In the genomic region with DNA sequence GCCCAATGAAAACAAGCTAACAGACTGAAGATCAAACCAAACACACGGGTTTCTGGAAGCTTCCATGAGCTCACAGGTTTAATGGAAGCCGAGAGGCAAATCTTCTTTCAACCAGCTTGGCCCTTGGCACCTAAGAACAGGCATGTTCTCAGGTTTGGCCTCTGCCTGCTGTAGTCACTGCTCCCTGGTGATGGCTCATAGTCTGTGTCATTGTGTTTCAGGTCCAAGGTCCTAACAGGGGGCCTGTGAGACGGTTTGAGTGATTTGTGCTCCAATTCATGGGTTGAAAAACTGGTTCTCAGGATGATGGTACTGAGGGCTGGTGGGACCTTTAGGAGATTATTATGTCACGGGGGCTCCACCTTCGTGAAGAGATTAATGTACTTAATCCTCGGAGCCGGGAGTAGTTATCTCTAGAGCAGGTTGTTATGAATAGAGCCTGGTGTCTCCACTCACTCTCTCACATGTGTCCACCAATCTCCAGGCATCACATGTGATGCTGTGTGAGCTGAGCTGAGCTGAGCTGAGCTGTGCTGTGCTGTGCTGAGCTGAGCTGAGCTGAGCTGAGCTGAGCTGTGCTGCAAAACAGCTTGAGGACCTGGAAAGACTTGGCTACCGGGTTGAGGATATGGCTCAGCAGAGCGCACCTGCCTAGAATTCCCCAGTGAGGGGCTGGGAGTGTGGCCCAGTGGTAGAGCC, we compare ENCODE assay signal across 9 mouse cellular contexts. TPM values are rescaled to one million over a fixed set of nuclear protein-coding genes. Genes with fewer than 3 reads are reported as not detected.
DNase-seq lines count a peak whose midpoint lies in the region; ATAC-seq and TF ChIP-seq lines count a peak whose summit lies in the region.
"Had no signal": no experiment of that assay in that cellular context is flagged by ENCODE, and none has a peak within 500 bp of the region (broad histone marks: within the 10 kb centered on the region; RNA-seq: fewer than 3 reads in every experiment).

No protein-coding gene starts in this region.

- H3K4me3 ChIP-seq in kidney, postnatal 0 days (replicated peaks; ENCODE audit: low read depth, low read length), result no peak overlapping the region
- no peak overlapping the region for H3K4me3 ChIP-seq in cortical plate, adult 2 months (ENCODE audit: insufficient read depth, low read length)
- no peak overlapping the region for H3K4me3 ChIP-seq in liver, embryonic 16.5 days (ENCODE audit: low read depth, low read length)
- H3K4me3 ChIP-seq: midbrain, embryonic 12.5 days had no signal

- no peak for TF ChIP-seq POLR2A in cortical plate, adult 2 months (IDR thresholded peaks at IDR 0.05; ENCODE audit: extremely low read depth, insufficient read depth, low read length)

- H3K4me1 ChIP-seq in kidney, postnatal 0 days (replicated peaks; ENCODE audit: insufficient read depth, low read length), result no peaks in the 10 kb centered on the region; the same call in 1 of the 2 replicates
- no peaks in the 10 kb centered on the region for H3K4me1 ChIP-seq in cortical plate, adult 2 months (ENCODE audit: control insufficient read depth, insufficient read depth, low read length)
- H3K4me1 ChIP-seq in liver, embryonic 16.5 days (ENCODE audit: control insufficient read depth, low read depth, low read length), result peaks cover 2% of the 10 kb centered on the region; the same call in 1 of the 2 replicates

- ATAC-seq in kidney, postnatal 0 days (replicated peaks; ENCODE audit: low FRiP score, low read depth), result no peak
- ATAC-seq in liver, embryonic 16.5 days (ENCODE audit: low read depth), result 0 out of 2 replicates have a peak, but pooled peaks have one; percentile 33

- no peak for TF ChIP-seq CTCF in kidney, postnatal 0 days (IDR thresholded peaks at IDR 0.05; ENCODE audit: low read depth)
- no peak for TF ChIP-seq CTCF in cortical plate, adult 2 months (IDR thresholded peaks at IDR 0.05; ENCODE audit: extremely low read depth, insufficient read depth, low read length)

- DNase-seq in adrenal gland, postnatal 36 days, result peak; percentile 9 to 20
- no peak for DNase-seq in adrenal gland, postnatal 25 days
- DNase-seq in kidney, postnatal 0 days (ENCODE audit: low spot score), result no peak
- no peak for DNase-seq in kidney, postnatal 4 days
- no peak for DNase-seq in thymus, postnatal 10 days (ENCODE audit: low spot score in 2 of 2)
- DNase-seq in layer of hippocampus, postnatal 14 days (ENCODE audit: low spot score in 2 of 2), result no peak

- no peaks in the 10 kb centered on the region for H3K36me3 ChIP-seq in kidney, postnatal 0 days (ENCODE audit: insufficient read depth, low read length)
- H3K36me3 ChIP-seq in liver, embryonic 16.5 days (ENCODE audit: control insufficient read depth, insufficient read depth), result no peaks in the 10 kb centered on the region
- H3K36me3 ChIP-seq: midbrain, embryonic 12.5 days had no signal

- H3K9ac ChIP-seq in kidney, postnatal 0 days (ENCODE audit: low read depth, low read length), result no peak overlapping the region
- no peak overlapping the region for H3K9ac ChIP-seq in liver, embryonic 16.5 days (ENCODE audit: low read depth, low read length)
- H3K9ac ChIP-seq: midbrain, embryonic 12.5 days had no signal

- no peaks in the 10 kb centered on the region for H3K27me3 ChIP-seq in kidney, postnatal 0 days (ENCODE audit: insufficient read depth, low read length)
- peaks cover 3% of the 10 kb centered on the region; the same call in 1 of the 2 replicates for H3K27me3 ChIP-seq in liver, embryonic 16.5 days (ENCODE audit: control insufficient read depth, insufficient read depth, low read depth, low read length)
- H3K27me3 ChIP-seq: midbrain, embryonic 12.5 days had no signal

- 75% methylated on average over 9 of the region's 9 CpGs for WGBS in kidney, postnatal 0 days
- WGBS in liver, embryonic 16.5 days (ENCODE audit: insufficient replicate concordance), result 49% methylated on average over 9 of the region's 9 CpGs

- H3K9me3 ChIP-seq in kidney, postnatal 0 days (replicated peaks; ENCODE audit: low read length), result no peaks in the 10 kb centered on the region
- no peaks in the 10 kb centered on the region for H3K9me3 ChIP-seq in liver, embryonic 16.5 days (replicated peaks; ENCODE audit: control insufficient read depth, low read length)
- H3K9me3 ChIP-seq: midbrain, embryonic 12.5 days had no signal

- peak overlapping the region; percentile 41 for H3K4me2 ChIP-seq in kidney, postnatal 0 days (ENCODE audit: low read length)
- peak overlapping the region; percentile 33 for H3K4me2 ChIP-seq in liver, embryonic 16.5 days (ENCODE audit: low read depth, low read length)
- H3K4me2 ChIP-seq: midbrain, embryonic 12.5 days had no signal

- peak overlapping the region; percentile 83 for H3K27ac ChIP-seq in kidney, postnatal 0 days
- peak overlapping the region; percentile 63; the same call in 1 of the 2 replicates for H3K27ac ChIP-seq in cortical plate, adult 2 months (ENCODE audit: insufficient read depth, low read length)
- H3K27ac ChIP-seq in liver, embryonic 16.5 days (ENCODE audit: low read length), result peak overlapping the region; percentile 57
- H3K27ac ChIP-seq: midbrain, embryonic 12.5 days had no signal

RNA-seq across cellular contexts. Expression of a gene that starts 25.2 kb away (rescaled TPM):
- total RNA-seq in adrenal gland, postnatal 36 days (2021), result 10 to 100 TPM; 55.1 to 56.2 TPM
- total RNA-seq in adrenal gland, postnatal 25 days (2021), result 48.3 and 52.5 TPM in 2 replicates
- polyA plus RNA-seq in kidney, postnatal 0 days (2015; fragmentation: Nextera tagmentation; extraction: Ambion mirVana), result 30.8 and 32.4 TPM in 2 replicates
- 25.8 and 27.7 TPM in 2 replicates for polyA plus RNA-seq in cortical plate, adult 2 months (2012; rRNA removed)
- polyA plus RNA-seq in liver, embryonic 16.5 days (2015; fragmentation: Nextera tagmentation; extraction: Ambion mirVana), result 21.4 and 22.4 TPM in 2 replicates
- total RNA-seq in layer of hippocampus, postnatal 14 days (2021), result 10 to 100 TPM; 27.0 to 28.5 TPM

RNA-seq across cellular contexts. Expression of a gene that starts 37.5 kb away (rescaled TPM):
- total RNA-seq in adrenal gland, postnatal 36 days (2021), result 100 to 1,000 TPM; 124 to 150 TPM
- 115 and 116 TPM in 2 replicates for total RNA-seq in adrenal gland, postnatal 25 days (2021)
- polyA plus RNA-seq in kidney, postnatal 0 days (2015; fragmentation: Nextera tagmentation; extraction: Ambion mirVana), result 1.9 and 2.3 TPM in 2 replicates
- polyA plus RNA-seq in cortical plate, adult 2 months (2012; rRNA removed), result 6.5 and 7.9 TPM in 2 replicates
- polyA plus RNA-seq in liver, embryonic 16.5 days (2015; fragmentation: Nextera tagmentation; extraction: Ambion mirVana), result 6.8 and 9.1 TPM in 2 replicates
- total RNA-seq in layer of hippocampus, postnatal 14 days (2021), result 10 to 100 TPM; 16.4 to 16.9 TPM

Comparison
In these comparisons a context has a peak if more than half of its experiments do, and no peak if none do; other contexts are left out.
1. DNase-seq: peak in adrenal gland, postnatal 36 days (2 of 2); none in adrenal gland, postnatal 25 days (single experiment), kidney, postnatal 0 days (single experiment), kidney, postnatal 4 days (0 of 2), thymus, postnatal 10 days (0 of 2) and layer of hippocampus, postnatal 14 days (0 of 2).
2. Peak in every context shown above with its lines, with median percentiles within 50 percentile points of each other: H3K27ac ChIP-seq.